Mouse (Mus musculus): Measurements from ENCODE around the gene Zc3hav1. TPM values are rescaled to one million over a fixed set of nuclear protein-coding genes. Genes with fewer than 3 reads are reported as not detected.
A peak's percentile ranks its signal among the peaks of the same experiment; 100 is the strongest.

Zc3hav1 gene
- polyA plus RNA-seq, 1 experiment = 3.5 TPM

DNA sequence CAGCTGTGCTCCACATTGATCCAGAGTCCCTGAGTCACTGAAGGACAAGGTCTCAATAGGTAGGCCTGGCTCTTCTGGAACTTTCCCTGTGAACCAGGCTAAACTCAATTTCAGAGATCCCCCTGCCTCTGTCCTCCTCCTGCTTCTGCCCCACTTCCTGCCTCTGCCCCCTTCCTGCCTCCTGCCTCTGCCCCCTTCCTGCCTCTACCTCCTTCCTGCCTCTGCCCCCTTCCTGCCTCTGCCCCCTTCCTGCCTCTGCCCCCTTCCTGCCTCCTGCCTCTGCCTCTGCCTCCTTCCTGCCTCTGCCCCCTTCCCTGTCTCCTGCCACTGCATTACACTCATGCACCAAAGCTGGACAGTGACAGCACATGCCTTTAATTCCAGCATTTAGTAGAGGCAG lies 44.7 kb downstream of the Zc3hav1 start:
- TF ChIP-seq POLR2A (IDR thresholded peaks at IDR 0.05; ENCODE audit: extremely low read depth, insufficient read depth, low read length) (no peak), CTCF (IDR thresholded peaks at IDR 0.05; ENCODE audit: extremely low read depth, insufficient read depth, low read length) (no peak)
- no peak overlapping the region for H3K4me3 ChIP-seq (ENCODE audit: insufficient read depth, low read length)
- no peaks in the 10 kb centered on the region for H3K4me1 ChIP-seq (ENCODE audit: control insufficient read depth, insufficient read depth, low read length)
- H3K27ac ChIP-seq (ENCODE audit: insufficient read depth, low read length) = no peak overlapping the region

DNA sequence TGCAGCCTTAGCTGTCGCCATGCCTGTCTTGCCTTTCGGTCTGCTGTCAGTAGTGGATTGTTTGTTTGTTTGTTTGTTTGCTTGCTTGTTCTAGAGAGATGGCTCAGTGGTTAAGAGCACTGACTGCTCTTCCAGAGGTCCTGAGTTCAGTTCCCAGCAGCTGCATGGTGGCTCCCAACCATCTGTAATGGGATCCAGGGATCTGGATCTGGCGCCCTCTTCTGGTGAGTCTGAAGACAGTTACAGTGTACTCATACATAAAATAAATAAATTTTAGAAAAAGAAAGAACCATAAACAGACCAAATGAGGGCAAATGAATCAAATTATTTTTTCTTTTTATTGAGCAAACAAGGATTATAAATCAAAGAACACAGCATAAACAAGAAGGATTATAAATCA lies 49.4 kb downstream of the Zc3hav1 start:
- no peaks in the 10 kb centered on the region for H3K4me1 ChIP-seq (ENCODE audit: control insufficient read depth, insufficient read depth, low read length)
- no peak overlapping the region for H3K4me3 ChIP-seq (ENCODE audit: insufficient read depth, low read length)
- H3K27ac ChIP-seq (ENCODE audit: insufficient read depth, low read length) = no peak overlapping the region
- no peak for TF ChIP-seq POLR2A (IDR thresholded peaks at IDR 0.05; ENCODE audit: extremely low read depth, insufficient read depth, low read length)
- no peak for TF ChIP-seq CTCF (IDR thresholded peaks at IDR 0.05; ENCODE audit: extremely low read depth, insufficient read depth, low read length)

GRCm38 (mm10) chr6:38298761-38299401 lies 55.5 kb downstream of the Zc3hav1 start, which contains the start of gene Zc3hav1l:
Gene Zc3hav1l (minus strand): TSS chr6:38299259.
- TF ChIP-seq CTCF (IDR thresholded peaks at IDR 0.05; ENCODE audit: extremely low read depth, insufficient read depth, low read length) (no peak), POLR2A (IDR thresholded peaks at IDR 0.05; ENCODE audit: extremely low read depth, insufficient read depth, low read length) (no peak)
- H3K4me1 ChIP-seq (ENCODE audit: control insufficient read depth, insufficient read depth, low read length) = peaks cover 2% of the 10 kb centered on the region; the same call in 1 of the 2 replicates
- 0 out of 2 replicates have a peak within 1 kb of the TSS, but pooled peaks have one; percentile 71 for H3K27ac ChIP-seq (ENCODE audit: insufficient read depth, low read length)
- H3K4me3 ChIP-seq (ENCODE audit: insufficient read depth, low read length) = peak within 1 kb of the TSS; percentile 89

DNA sequence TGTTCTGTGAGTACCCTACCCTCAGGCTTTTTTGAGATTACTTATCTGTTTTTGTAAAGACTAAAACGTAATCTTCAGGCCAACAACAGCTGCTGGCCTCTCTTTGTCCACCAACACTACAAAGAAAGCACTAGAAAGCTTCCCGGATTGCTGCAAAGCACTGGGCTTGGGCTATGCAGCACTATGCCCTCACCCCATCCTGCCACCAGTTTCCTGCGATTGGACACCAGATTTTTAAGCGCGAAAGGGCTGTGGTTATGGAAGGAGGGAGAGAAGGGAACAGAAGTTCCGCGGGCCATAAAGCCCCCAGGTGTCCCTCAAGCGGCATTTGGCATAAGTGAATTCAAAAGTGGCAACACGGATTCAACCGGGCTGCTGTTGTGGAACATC lies 56.2 kb downstream of the Zc3hav1 start:
- TF ChIP-seq POLR2A (IDR thresholded peaks at IDR 0.05; ENCODE audit: extremely low read depth, insufficient read depth, low read length) (no peak), CTCF (IDR thresholded peaks at IDR 0.05; ENCODE audit: extremely low read depth, insufficient read depth, low read length) (no peak)
- Histone ChIP-seq H3K27ac (ENCODE audit: insufficient read depth, low read length) (no peak overlapping the region), H3K4me3 (ENCODE audit: insufficient read depth, low read length) (peak overlapping the region; percentile 89; the same call in 1 of the 2 replicates), H3K4me1 (ENCODE audit: control insufficient read depth, insufficient read depth, low read length) (peaks cover 2% of the 10 kb centered on the region; the same call in 1 of the 2 replicates)

GRCm38 (mm10) chr6:38297580-38298245 lies 56.7 kb downstream of the Zc3hav1 start:
- peaks cover 2% of the 10 kb centered on the region; the same call in 1 of the 2 replicates for H3K4me1 ChIP-seq (ENCODE audit: control insufficient read depth, insufficient read depth, low read length)
- no peak for TF ChIP-seq CTCF (IDR thresholded peaks at IDR 0.05; ENCODE audit: extremely low read depth, insufficient read depth, low read length)
- TF ChIP-seq POLR2A (IDR thresholded peaks at IDR 0.05; ENCODE audit: extremely low read depth, insufficient read depth, low read length) = no peak
- H3K27ac ChIP-seq (ENCODE audit: insufficient read depth, low read length) = no peak overlapping the region
- H3K4me3 ChIP-seq (ENCODE audit: insufficient read depth, low read length) = no peak overlapping the region; the same call in 1 of the 2 replicates

GRCm38 (mm10) chr6:38293708-38294107 lies 60.7 kb downstream of the Zc3hav1 start:
- Histone ChIP-seq H3K4me1 (ENCODE audit: control insufficient read depth, insufficient read depth, low read length) (peaks cover 2% of the 10 kb centered on the region; the same call in 1 of the 2 replicates), H3K27ac (ENCODE audit: insufficient read depth, low read length) (no peak overlapping the region), H3K4me3 (ENCODE audit: insufficient read depth, low read length) (no peak overlapping the region)
- no peak for TF ChIP-seq CTCF (IDR thresholded peaks at IDR 0.05; ENCODE audit: extremely low read depth, insufficient read depth, low read length)
- no peak for TF ChIP-seq POLR2A (IDR thresholded peaks at IDR 0.05; ENCODE audit: extremely low read depth, insufficient read depth, low read length)

DNA sequence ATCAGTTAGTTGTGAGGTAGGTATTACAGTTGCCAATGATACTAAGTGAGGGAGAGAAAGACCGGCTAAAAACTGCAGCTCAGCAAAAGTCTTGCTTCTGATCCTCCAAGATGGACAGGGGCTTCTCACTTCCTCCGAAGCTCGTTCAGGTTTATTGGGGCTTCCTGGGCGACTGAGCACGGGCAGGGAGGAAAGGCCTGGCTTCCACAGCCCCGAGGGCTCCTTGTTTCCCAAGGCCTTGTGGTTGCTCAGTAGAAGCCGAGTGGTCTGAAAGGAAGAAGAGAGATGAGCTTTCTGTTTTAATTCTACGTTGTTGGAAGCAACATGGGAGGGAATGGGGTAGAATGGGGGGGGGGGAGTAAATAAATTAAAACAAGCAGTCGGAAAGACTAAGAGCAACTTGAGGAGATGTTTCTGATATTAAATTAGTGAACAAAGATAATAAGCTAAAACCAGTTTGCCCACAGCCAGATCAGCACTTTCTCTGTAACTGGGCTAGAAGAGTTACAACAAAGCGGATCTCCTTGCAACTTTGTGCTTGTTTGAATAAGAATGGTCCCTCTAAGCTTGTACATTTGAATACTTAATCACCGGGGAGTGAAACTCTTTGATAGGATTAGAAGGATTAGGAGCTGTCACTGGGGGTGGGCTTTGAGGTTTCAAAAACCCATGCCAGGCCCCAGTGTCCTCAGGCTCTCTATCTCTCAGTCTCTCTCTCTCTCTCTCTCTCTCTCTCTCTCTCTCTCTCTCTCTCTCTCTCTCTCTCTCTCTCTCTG lies 61.3 kb downstream of the Zc3hav1 start:
- no peak overlapping the region for H3K4me3 ChIP-seq (ENCODE audit: insufficient read depth, low read length)
- no peak overlapping the region for H3K27ac ChIP-seq (ENCODE audit: insufficient read depth, low read length)
- H3K4me1 ChIP-seq (ENCODE audit: control insufficient read depth, insufficient read depth, low read length) = peaks cover 2% of the 10 kb centered on the region; the same call in 1 of the 2 replicates
- TF ChIP-seq CTCF (IDR thresholded peaks at IDR 0.05; ENCODE audit: extremely low read depth, insufficient read depth, low read length) (no peak), POLR2A (IDR thresholded peaks at IDR 0.05; ENCODE audit: extremely low read depth, insufficient read depth, low read length) (no peak)

- Histone ChIP-seq H3K4me1 (ENCODE audit: control insufficient read depth, insufficient read depth, low read length) (no peaks in the 10 kb centered on the region), H3K27ac (ENCODE audit: insufficient read depth, low read length) (no peak overlapping the region), H3K4me3 (ENCODE audit: insufficient read depth, low read length) (no peak overlapping the region)
- TF ChIP-seq POLR2A (IDR thresholded peaks at IDR 0.05; ENCODE audit: extremely low read depth, insufficient read depth, low read length) (no peak), CTCF (IDR thresholded peaks at IDR 0.05; ENCODE audit: extremely low read depth, insufficient read depth, low read length) (no peak)
Observed at GRCm38 (mm10) chr6:38284422-38284821, 70.0 kb downstream of the Zc3hav1 start.

GRCm38 (mm10) chr6:38264466-38264865 lies 89.9 kb downstream of the Zc3hav1 start:
- TF ChIP-seq CTCF (IDR thresholded peaks at IDR 0.05; ENCODE audit: extremely low read depth, insufficient read depth, low read length) (no peak), POLR2A (IDR thresholded peaks at IDR 0.05; ENCODE audit: extremely low read depth, insufficient read depth, low read length) (no peak)
- H3K27ac ChIP-seq (ENCODE audit: insufficient read depth, low read length) = no peak overlapping the region
- H3K4me1 ChIP-seq (ENCODE audit: control insufficient read depth, insufficient read depth, low read length) = no peaks in the 10 kb centered on the region
- no peak overlapping the region for H3K4me3 ChIP-seq (ENCODE audit: insufficient read depth, low read length)
